In the genomic region with DNA sequence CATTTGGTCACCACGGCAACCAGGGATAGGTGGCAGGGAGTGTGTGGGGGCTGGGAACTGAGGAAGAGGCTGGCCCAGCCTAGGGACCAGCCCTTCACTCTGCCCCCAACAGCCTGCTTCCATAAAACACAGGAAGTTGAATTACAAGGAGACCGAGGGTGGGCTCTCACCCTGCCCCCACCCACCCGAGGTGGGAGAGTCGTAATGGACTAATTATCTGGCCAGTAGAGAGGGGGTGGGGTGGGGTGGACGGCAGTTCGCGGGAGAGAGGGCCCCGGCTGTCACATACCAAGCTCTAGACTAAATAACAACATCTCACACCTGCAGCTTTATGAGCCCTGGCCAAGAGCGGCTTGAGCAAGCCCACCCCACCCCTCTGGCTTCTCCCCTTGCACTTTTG, we compare ENCODE assay signal across 9 mouse cellular contexts.
A peak's percentile ranks its signal among the peaks of the same experiment; 100 is the strongest.
DNase-seq lines count a peak whose midpoint lies in the region; ATAC-seq and TF ChIP-seq lines count a peak whose summit lies in the region.
"Had no signal": no experiment of that assay in that cellular context is flagged by ENCODE, and none has a peak within 500 bp of the region (broad histone marks: within the 10 kb centered on the region; RNA-seq: fewer than 3 reads in every experiment).

No protein-coding gene starts in this region.

- peak; percentile 15; the same call in 1 of the 2 replicates for ATAC-seq in liver, embryonic 12.5 days
- ATAC-seq in embryonic facial prominence, embryonic 13.5 days (ENCODE audit: insufficient number of reproducible peaks, insufficient read depth, low FRiP score, low TSS enrichment, low read depth): no peak
- ATAC-seq in hindbrain, postnatal 0 days: 0 out of 2 replicates have a peak, but pooled peaks have one; percentile 47
- ATAC-seq in midbrain, postnatal 0 days (ENCODE audit: low FRiP score): no peak

- H3K4me2 ChIP-seq in liver, embryonic 12.5 days: peak overlapping the region; percentile 55
- peak overlapping the region; percentile 37 for H3K4me2 ChIP-seq in embryonic facial prominence, embryonic 13.5 days
- peak overlapping the region; percentile 17; the same call in 1 of the 2 replicates for H3K4me2 ChIP-seq in hindbrain, postnatal 0 days (ENCODE audit: low read depth, low read length)
- H3K4me2 ChIP-seq in midbrain, postnatal 0 days (ENCODE audit: low read depth, low read length, poor library complexity, severe bottlenecking): peak overlapping the region; percentile 22; the same call in 1 of the 2 replicates

- H3K4me3 ChIP-seq in liver, embryonic 12.5 days: peak overlapping the region; percentile 28
- no peak overlapping the region for H3K4me3 ChIP-seq in embryonic facial prominence, embryonic 13.5 days
- H3K4me3 ChIP-seq in hindbrain, postnatal 0 days (ENCODE audit: low read length): no peak overlapping the region
- H3K4me3 ChIP-seq in midbrain, postnatal 0 days (ENCODE audit: low read depth, low read length): no peak overlapping the region

- H3K27me3 ChIP-seq in liver, embryonic 12.5 days (replicated peaks): peaks cover 10% of the 10 kb centered on the region; the same call in 1 of the 2 replicates
- peaks cover 38% of the 10 kb centered on the region for H3K27me3 ChIP-seq in embryonic facial prominence, embryonic 13.5 days
- peaks cover 14% of the 10 kb centered on the region; the same call in 1 of the 2 replicates for H3K27me3 ChIP-seq in hindbrain, postnatal 0 days (ENCODE audit: insufficient read depth, low read length)
- H3K27me3 ChIP-seq in midbrain, postnatal 0 days (ENCODE audit: insufficient read depth, low read length): peaks cover 20% of the 10 kb centered on the region; the same call in 1 of the 2 replicates

- intact Hi-C loops in left cerebral cortex, postnatal 14 days (cut with DNase I): no loop called here

- DNase-seq in liver: no peak
- no peak for DNase-seq in hindbrain, postnatal 0 days (ENCODE audit: low spot score)
- DNase-seq in midbrain, postnatal 0 days (ENCODE audit: low spot score): no peak
- no peak for DNase-seq in left cerebral cortex, postnatal 14 days (ENCODE audit: low spot score in 2 of 2)
- no peak for DNase-seq in cerebellum, adult 11-12 months
- no peak for DNase-seq in layer of hippocampus, adult 8-10 months (ENCODE audit: low spot score in 2 of 2)

- H3K9ac ChIP-seq in liver, embryonic 12.5 days: 0 out of 2 replicates have a peak overlapping the region, but pooled peaks have one; percentile 32
- H3K9ac ChIP-seq in embryonic facial prominence, embryonic 13.5 days: no peak overlapping the region
- no peak overlapping the region for H3K9ac ChIP-seq in hindbrain, postnatal 0 days (replicated peaks; ENCODE audit: low read length)
- no peak overlapping the region for H3K9ac ChIP-seq in midbrain, postnatal 0 days (replicated peaks; ENCODE audit: low read length, poor library complexity, severe bottlenecking)

- no peaks in the 10 kb centered on the region for H3K36me3 ChIP-seq in liver, embryonic 12.5 days
- H3K36me3 ChIP-seq in embryonic facial prominence, embryonic 13.5 days: no peaks in the 10 kb centered on the region
- H3K36me3 ChIP-seq in hindbrain, postnatal 0 days (ENCODE audit: insufficient read depth, low read length): no peaks in the 10 kb centered on the region
- H3K36me3 ChIP-seq in midbrain, postnatal 0 days (ENCODE audit: insufficient read depth, low read length): no peaks in the 10 kb centered on the region

- H3K9me3 ChIP-seq in liver, embryonic 12.5 days (replicated peaks): no peaks in the 10 kb centered on the region
- no peaks in the 10 kb centered on the region for H3K9me3 ChIP-seq in embryonic facial prominence, embryonic 13.5 days
- no peaks in the 10 kb centered on the region for H3K9me3 ChIP-seq in hindbrain, postnatal 0 days (ENCODE audit: low read length)
- H3K9me3 ChIP-seq in midbrain, postnatal 0 days (ENCODE audit: low read length): no peaks in the 10 kb centered on the region

- TF ChIP-seq CTCF in hindbrain, postnatal 0 days (IDR thresholded peaks at IDR 0.05; ENCODE audit: low read depth): no peak
- no peak for TF ChIP-seq CTCF in midbrain, postnatal 0 days (IDR thresholded peaks at IDR 0.05)

- 7% methylated on average over 9 of the region's 9 CpGs for WGBS in liver, embryonic 12.5 days (ENCODE audit: insufficient replicate concordance)
- 5% methylated on average over 9 of the region's 9 CpGs for WGBS in embryonic facial prominence, embryonic 13.5 days
- WGBS in hindbrain, postnatal 0 days: 3% methylated on average over 9 of the region's 9 CpGs
- WGBS in midbrain, postnatal 0 days: 8% methylated on average over 9 of the region's 9 CpGs

- H3K4me1 ChIP-seq in liver, embryonic 12.5 days: peaks cover 30% of the 10 kb centered on the region
- peaks cover 23% of the 10 kb centered on the region for H3K4me1 ChIP-seq in embryonic facial prominence, embryonic 13.5 days
- peaks cover 3% of the 10 kb centered on the region; the same call in 1 of the 2 replicates for H3K4me1 ChIP-seq in hindbrain, postnatal 0 days (ENCODE audit: insufficient read depth, low read length)
- peaks cover 14% of the 10 kb centered on the region for H3K4me1 ChIP-seq in midbrain, postnatal 0 days (ENCODE audit: insufficient read depth, low read length)

- H3K27ac ChIP-seq in liver, embryonic 12.5 days: no peak overlapping the region
- H3K27ac ChIP-seq in embryonic facial prominence, embryonic 13.5 days: no peak overlapping the region
- no peak overlapping the region for H3K27ac ChIP-seq in hindbrain, postnatal 0 days
- H3K27ac ChIP-seq in midbrain, postnatal 0 days (ENCODE audit: low read depth, low read length): no peak overlapping the region
- H3K27ac ChIP-seq: macrophage had no signal

Comparison
In these comparisons a context has a peak if more than half of its experiments do, and no peak if none do; other contexts are left out.
1. ATAC-seq: peak in liver, embryonic 12.5 days (single experiment) and hindbrain, postnatal 0 days (single experiment); none in embryonic facial prominence, embryonic 13.5 days (single experiment) and midbrain, postnatal 0 days (single experiment).
2. Peak in every context shown above with its lines, with median percentiles within 50 percentile points of each other: H3K4me2 ChIP-seq.